Mouse (Mus musculus) kidney, adult 8-10 months (tissue): Measurements from ENCODE around the gene Ldlrad3.
A peak's percentile ranks its signal among the peaks of the same experiment; 100 is the strongest.

Experiments
- DNase-seq, 2 experiments: peaks; one replicate each; pipeline ENCODE4 v3.0.0; 2022

The Ldlrad3 gene

DNA sequence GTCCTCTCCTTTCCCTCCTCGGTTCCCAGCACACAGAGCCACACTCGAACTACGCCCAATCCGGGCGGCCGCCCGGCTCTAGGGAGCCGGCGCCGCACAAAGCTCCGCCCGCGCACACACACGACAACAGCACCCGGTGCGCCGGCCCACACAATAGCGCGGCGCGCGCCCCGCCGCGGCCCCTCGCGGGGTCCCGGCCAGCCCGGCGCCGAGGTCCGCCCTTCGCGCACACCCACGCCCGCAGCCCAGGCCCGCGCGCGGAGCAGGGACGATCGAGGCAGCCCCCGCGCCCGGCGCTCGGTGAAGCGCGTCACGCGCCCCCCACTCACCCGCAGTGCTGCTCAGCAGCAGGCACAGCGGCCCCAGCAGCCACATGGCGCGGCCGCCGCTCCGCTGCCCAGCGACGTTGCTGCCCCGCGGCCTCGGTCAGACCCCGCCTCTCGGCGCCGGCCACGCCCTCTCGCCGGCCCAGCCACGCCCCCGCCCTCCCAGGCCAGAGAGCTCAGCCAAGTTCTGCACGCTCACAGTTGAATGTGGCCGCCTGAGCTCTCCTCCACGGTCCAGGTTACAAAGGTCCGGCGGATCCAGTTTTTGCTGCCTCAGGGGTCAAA lies at the start of gene Ldlrad3:
Gene Ldlrad3, minus strand, starts transcription at position 435 of the 611 bp plus-strand sequence.
- DNase-seq = peak; percentile 91 to 95

DNA sequence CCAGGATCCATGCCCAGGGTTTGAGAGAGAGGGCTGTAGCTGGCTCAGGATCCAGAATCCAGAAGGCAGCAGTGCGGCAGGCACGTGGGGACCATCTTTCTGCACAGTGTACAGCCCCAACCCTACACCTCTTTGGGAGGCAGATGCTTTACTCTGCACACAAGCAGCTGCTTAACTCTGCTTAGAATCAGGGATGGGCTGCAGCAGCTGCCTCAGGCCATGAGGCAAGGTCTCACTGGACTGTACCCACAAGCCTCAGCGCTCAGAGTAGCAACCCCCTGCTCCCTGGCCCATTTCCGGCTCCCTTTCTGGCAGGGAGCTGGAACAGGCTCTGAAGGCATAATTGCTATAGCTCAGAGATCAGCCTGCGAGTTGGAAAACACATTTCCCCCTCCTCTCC lies 45.3 kb upstream of the Ldlrad3 start:
- no peak for DNase-seq

DNA sequence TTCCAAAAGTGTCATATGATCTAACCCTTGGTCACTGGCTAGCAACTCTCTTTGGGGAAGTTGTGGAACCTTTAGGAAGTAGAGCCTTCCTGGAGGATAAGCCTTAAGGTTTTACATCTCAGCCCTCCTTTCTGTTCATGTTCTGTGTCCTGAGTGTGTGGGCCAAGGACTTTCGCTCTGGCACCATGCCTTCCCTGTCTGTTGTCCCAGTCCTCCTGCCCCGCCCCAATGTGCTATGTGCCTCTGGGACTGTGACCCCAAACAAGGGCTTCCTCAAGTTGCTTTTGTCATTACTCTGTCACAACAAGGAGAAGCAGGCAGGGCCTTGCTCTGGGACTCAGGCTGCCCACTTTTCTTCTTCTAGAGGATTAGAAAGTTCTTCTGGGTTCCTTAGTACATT lies 42.9 kb upstream of the Ldlrad3 start:
- no peak for DNase-seq

DNA sequence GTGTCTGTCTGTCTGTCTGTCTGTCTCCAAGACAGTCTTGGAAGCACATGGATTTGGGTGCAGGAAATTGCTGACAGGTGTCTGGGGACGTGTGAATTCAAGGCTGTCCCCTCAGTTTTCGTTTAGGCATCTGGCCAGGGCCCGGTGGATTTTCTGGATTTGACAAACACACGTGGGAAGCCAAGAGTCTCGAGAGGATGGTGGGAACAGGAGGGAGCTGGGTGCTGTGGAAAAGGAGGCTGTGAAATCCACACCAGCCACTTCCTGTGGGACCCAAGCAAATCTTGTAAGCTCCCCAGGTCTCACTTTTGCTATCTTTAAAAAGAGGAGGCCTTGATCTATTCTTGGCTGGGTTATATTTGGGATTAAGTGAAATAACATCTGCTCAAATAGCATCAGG lies 42.1 kb upstream of the Ldlrad3 start:
- no peak for DNase-seq

DNA sequence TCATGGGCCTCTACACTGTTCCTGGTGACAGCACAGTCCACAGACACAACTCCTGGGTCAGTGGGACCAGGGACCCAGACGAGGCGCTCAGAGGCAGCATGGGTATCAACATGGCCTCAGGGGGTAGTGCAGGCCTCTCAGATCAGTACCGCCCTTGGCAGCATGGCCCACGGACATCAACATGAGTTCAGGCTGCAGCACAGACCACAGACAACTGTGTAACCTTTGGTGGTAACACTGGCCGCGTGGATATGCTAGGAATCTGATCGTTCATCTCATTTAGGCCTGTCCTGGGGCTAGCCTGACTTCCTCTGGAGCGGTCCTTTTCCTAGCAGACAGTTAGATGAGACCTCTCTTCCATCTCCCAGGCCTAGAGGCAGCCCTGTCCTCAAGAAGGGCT lies 41.7 kb upstream of the Ldlrad3 start:
- no peak for DNase-seq

DNA sequence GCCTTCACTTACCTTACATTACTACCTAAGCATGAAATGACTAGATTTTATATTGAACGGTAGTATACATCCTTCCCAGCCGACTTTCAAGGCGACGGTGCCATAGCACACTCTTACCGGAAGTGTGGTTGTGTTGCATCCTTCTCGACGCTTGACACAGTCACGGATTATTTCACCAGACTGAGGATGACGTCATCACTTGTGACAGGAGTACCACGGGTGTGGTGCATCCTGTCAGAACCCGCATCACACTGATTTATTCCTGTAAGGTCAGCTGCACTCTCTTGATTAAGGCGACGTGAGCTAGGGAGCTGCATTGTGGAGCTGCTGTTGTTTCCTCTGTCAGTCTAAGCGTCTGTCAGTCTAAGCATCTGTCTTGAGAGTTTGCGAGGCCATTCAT lies 40.1 kb upstream of the Ldlrad3 start:
- no peak for DNase-seq

DNA sequence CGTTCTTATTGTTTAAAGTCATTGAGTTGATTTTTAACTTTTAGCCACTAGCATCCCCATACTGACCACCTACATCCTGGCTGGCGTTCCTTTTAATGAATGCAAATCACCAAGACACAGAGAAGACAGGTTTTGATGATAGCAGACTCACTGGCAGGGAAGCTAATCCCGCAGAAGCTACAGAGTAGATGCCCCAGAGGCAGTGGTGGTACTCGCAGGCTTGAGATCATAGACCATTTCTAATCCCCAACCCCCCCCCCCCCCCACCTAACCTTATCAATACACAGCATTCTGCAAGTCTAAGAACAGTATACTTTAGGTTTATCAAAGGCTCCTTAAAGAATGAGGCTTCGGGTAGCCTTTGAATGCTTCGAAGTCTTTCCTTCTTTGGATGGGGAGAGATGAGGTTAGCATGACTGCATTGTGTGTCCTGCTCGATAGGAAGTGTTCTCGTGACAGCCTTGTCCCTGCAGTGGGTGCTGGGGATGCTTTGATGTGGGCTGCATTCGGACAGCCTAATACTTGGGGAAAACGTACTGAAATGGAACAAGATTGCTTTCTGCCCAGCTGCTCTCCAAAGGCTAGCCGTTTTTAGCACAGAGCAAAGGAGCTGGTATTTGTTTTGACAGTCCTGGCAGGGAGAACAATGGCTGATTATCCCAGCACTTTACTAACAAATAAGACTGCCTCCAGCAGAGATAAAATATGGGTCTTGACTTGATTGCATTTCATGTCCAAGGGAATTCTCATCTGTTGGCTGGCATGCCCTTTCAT lies 37.4 kb upstream of the Ldlrad3 start:
- DNase-seq = no peak

DNA sequence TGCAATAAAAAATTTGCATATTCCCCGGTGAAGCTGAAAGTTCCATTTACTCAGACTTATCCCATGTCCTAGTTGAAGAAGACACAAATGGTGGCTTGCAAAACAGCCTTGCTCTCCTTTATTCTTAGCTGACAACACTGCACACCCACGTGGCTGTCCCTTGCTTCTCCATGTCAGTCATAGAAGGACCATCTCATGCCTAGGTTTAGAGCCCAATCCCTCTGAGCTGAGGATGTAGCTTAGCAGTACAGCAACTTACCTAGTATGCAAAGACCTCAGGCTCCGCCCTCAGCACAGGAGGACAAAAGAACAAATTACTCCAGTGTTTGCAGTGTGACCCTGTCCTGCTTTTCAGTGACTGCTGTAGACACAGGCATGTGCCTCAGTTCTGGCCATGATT lies 36.6 kb upstream of the Ldlrad3 start:
- DNase-seq = no peak

DNA sequence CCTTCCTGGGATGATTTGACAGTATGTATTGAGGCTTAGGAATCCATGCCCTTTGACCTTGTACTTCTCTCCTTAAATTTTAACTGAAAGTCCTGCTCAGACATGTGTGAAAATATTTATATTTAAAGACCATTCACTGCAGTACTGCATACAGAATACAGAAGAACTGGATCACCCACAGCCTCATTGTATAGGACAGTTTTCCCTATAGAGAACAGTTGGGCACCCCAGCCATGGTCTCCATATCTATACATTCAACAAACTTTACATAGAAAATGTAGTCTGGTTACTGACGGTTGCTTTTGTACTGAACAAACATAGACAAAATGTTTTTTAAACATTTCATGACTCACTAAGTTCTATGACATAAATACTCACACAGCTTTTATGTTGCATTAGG lies 30.6 kb upstream of the Ldlrad3 start:
- no peak for DNase-seq

DNA sequence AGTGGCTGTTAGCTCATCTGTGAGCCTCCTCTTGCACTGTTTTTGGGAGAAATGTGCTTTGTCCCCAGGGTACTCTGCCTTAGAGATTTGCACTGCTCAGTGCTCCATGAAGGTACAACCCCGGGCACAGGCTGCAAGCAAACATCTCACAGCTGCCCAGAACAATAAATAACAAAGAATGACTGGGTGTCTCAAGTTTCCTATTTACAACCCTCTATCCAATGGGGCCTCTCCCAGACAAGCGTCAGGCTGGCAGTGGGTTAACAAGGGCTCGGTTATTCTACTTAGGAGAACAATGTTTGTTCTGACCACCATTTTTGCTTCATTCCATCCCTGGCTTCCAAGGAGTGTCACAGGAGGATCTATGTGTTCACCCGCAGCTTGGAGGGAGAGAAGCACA lies 25.9 kb upstream of the Ldlrad3 start:
- no peak for DNase-seq

DNA sequence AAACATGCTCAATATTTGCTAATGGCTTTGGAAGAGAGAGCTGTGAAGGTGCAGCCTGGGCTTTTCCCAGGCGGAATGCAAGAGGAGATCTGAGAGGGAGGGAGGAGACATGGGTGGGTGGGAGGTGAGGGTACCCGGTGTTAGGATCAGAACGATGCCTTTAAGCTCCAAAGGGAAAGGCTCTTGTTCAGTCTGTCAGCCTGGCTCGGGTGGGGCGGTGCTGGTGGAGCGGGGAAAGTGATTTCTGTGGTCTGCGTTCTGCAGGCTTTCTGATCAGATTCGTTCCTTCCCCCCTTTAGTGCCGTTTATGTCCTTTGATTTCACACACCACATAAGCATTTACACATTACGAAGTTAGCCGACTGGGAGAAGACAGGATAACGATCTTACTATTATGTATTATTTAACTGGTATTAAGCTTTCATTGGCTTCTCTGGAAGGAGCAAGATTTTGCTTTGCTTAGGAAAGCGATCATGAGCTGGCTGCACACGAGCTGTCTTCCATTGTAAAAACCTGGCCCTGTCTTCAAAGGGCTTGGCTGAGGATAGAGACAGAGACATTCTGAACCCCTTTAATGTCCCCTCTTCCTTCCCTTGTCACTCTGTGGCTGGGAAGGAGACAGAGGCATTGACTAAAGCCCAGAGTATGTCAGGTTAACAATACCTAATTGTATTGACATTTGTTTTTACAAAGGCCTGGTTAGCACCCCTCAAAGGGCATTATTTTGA lies 19.7 kb upstream of the Ldlrad3 start:
- no peak for DNase-seq

DNA sequence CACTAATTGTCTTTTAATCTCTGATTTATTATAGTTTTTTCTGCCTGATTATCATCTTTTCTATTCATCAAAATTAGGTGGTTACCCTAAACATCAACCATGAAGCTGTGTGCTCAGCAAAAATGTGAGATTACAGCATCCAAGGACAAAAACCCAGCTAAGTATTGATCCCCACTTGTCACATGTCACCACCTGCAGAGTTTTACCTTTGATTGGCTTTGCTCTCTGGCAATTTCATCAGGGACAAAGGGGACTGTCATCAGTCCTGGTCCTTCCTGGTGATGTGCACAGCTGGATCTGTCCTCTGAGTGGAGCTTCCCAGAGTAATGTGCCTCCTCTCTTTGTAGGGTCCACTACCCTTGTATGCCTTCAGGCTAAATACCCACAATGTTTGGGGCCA lies 17.3 kb upstream of the Ldlrad3 start:
- DNase-seq = no peak

DNA sequence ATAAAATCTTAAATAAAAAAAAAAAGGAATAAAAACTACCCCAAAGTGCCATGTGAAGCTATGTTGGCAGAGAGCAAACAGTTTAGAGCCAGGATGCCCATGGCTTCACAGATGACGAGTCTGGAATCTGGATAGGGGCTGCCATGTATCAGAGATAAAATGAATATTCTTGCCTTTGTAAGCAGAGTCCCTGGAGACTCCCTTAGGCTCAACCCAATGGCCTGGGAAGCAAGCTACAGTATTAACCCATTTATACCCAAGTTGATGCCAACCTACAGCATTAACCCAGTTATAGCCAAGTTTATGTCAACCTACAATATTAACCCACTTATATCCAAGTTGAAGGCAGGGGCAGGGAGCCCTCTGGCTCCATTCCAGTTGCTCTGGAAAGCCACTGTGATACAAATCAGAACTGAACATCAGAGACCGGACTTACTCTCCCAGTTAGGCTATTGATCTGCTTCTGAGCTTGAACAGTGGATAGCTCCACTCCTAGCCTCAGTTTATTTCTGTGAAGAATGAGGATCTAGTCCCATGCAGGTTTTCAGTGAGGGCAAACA lies 16.1 kb upstream of the Ldlrad3 start:
- no peak for DNase-seq

DNA sequence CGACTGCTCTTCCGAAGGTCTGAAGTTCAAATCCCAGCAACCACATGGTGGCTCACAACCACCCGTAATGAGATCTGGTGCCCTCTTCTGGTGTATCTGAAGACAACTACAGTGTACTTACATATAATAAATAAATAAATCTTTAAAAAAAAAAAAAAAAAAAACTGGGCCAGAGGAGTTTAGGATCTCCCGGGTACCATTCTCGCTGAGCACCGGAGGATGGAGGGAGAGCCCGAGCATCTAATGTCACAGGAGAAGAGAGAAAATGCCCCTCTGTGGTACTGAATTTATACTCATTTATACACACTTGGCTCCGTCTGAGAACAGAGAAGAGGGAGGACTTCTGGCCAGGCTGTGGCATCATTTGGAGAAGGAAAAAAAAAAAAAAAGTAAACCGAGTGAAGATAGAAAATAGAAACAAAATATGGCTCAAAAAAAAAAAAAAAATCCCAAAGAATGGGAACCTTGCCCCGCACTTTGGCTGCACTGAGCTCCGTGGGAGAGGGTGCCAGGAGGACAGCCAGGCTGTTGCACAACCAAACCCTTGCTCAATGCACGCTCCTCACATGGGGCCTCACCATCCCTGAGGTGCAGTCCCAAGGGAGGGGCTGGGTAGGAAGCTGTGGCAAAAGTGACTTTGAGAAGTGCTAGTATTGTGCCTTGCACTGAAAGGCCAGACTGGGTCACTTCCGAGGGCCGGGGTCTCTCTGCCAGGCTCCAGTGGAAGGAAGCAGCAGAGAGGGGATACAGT lies 15.2 kb upstream of the Ldlrad3 start:
- peak; percentile 71 to 72 for DNase-seq

DNA sequence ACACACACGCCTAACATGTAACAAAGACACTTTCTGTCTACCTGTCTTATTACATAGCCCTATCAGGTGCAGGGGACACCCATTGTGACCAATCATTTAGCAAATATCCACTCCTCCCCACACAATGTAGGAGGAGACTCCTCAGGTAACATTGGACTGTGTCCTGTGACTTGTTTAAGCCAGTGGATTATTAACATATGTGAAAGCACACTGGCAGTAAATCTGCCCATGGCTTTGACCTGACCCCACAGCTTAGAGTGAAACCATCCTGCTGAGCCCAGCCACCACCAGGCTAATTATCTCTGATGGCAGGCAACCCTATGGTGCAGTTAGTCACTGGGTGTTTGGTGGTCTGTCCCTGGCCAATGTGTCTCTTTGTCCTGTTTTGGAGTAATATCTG lies 11.1 kb upstream of the Ldlrad3 start:
- peak; percentile 72 to 86 for DNase-seq

DNA sequence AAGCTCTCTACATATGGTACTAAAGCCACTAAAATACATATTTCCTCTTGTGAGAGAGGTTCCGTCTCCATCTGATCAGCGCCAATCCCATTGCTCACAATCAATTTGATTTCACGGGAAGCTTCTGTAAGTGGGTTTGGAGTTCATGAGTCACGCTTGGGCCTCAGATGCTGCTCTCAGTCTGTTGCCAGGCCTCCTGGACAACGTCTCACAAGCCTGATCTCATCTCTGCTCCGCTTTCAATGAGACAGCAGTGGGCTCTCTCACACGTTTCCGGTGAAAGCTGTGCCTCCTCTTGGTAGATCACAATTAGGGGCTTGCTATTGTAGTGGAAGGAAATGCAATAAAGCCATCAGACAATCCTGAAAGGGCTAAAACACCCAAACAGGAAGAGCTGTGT lies 10.5 kb upstream of the Ldlrad3 start:
- peak in 1 of 2 experiments; percentile 14 for DNase-seq

DNA sequence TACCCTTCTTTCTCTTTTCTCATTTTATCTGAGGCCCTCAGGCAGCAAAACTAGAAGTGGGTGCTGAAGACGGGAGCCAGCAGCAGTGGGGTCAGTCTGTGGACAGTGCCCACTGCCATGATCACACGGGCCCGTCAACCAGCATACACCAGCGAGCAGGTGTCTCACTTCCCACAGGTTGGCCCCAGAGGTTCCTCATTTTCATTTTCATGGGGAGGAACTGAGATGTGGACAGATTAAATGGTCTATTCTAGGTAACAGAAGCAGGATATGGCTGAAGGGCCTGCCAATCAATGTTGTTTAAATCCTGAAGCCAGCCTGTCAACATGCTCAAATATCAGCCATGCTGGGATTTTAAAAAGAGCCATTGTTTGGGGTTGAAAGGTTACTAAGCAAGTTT lies 9.3 kb upstream of the Ldlrad3 start:
- DNase-seq = no peak

DNA sequence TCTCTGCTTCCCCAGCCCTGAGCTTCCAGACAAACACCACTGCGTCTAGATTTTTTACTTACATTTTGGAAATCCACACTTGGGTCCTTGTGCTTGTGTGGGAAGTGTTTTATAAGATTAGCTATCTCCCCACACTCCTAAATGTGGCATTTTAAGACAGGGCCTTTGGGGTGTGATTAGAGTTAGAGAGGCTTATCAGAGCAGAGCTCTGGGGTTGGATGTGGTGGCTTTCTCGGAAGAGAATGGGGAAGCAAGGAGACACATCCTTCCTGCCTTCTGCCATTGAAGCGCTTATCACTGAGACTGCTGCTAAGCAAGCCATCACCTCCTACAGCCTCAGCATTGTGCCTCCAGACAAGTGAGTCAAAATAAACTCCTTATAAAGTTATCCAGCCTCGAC lies 8.1 kb upstream of the Ldlrad3 start:
- no peak for DNase-seq

DNA sequence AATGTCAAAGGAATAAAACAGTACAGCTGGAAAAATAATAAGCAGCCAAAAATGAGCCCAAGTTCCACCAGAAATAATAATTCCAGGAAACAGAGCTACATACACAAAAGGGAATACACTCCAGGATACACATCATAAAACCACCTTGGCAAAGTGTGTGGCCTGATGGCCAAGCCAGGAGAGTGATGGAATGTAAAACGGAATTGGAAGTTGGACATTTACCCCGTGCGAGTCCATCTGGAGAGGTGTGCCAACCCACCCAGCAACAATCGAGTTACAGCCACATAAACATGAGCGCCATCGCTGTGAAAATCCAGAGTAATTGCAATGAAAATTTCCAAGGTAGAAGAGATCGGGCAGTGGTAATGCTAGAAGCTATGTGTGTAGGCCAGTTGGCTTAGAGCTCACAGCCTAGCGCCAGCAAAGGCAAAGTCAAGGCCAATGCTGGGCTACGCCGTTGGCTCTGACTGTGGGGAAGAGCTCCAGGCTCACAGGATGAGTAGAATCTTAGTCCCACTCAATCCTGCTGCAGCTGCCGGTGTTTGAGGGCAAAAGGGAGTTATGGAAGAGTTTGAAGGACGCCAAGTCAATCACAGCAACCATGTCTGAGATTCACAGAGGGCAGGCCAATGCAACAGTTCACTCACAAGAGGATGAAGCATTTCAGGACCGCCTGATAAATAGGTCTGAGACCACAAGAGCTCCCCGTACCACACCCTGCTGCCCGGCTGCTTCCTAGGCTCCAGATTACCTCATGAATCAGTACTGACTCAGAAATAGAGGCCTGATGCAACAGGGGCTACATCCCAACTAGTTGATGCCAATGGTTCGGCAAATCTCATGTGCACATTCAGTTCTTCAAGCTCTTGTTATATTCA lies 7.0 kb upstream of the Ldlrad3 start:
- no peak for DNase-seq

DNA sequence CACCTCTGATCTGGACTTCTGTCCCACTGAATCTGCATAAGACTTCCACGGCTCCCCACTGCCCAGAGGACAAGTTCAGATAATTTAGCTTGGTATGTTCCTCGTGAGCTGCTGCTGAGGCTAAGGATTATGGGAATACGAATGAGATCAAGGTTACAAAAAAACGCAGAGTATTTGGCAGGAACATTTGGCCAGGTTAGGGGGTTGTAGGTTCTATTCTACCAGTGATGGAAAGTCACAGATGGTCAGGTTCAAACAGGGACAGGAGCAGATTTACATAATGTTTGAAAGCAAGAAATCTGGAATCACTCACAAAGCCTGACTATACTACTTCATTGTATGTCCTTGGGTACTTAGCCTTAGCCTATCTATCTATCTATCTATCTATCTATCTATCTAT lies 5.6 kb upstream of the Ldlrad3 start:
- peak in 1 of 2 experiments; percentile 45 for DNase-seq

DNA sequence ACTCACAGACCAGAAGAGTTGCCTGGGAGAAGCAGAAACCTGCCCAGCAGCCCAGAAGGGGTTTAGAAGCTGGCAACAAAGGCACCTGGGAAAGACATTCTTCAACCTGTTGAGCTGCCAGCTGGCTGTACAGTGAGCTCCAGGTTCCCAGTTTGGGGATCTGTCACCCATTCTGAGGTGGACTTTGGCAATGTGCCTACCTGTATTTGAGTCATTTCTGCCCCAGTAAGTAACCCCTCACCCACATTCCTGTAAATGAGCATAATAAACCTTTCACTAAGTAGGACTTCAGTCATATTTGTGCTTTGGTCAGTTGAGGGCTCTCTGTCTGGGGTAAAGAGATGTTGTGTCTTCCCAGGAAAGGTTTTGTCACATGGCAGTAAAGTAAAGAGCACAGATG lies 4.8 kb upstream of the Ldlrad3 start:
- DNase-seq = peak; percentile 28 to 45
